Mouse (Mus musculus) hindbrain, postnatal 0 days (tissue): ENCODE data around the gene Mkln1. TPM values are rescaled to one million over a fixed set of nuclear protein-coding genes. Genes with fewer than 3 reads are reported as not detected.

Experiments used
- ATAC-seq: fragments of 200-750 bp; cut with Nextera tagmentation; 2 replicates; pipeline ENCODE4 v1.8.0; 2017; ENCODE audit warnings: mild to moderate bottlenecking, moderate TSS enrichment, moderate library complexity
- DNase-seq: peaks from one replicate; pipeline ENCODE4 v3.0.0-alpha.2; 2015; ENCODE audit warnings: low spot score
- H3K27ac ChIP-seq: fragments of 300-500 bp; sonication (generic); 2 replicates; pipeline ENCODE4 v1.5.1; 2014; ENCODE audit warnings: mild to moderate bottlenecking
- H3K27me3 ChIP-seq: fragments of 300-500 bp; sonication (generic); 2 replicates; pipeline ENCODE4 v1.6.1; 2014; ENCODE audit warnings: low read length, mixed read lengths; ENCODE audit not compliant: insufficient read depth
- H3K36me3 ChIP-seq: fragments of 300-500 bp; sonication (generic); 2 replicates; pipeline ENCODE4 v1.6.1; 2014; ENCODE audit warnings: low read length, mixed read lengths; ENCODE audit not compliant: insufficient read depth
- H3K4me1 ChIP-seq: fragments of 300-500 bp; sonication (generic); 2 replicates; pipeline ENCODE4 v1.6.1; 2014; ENCODE audit warnings: antibody characterized with exemption, low read length, mixed read lengths; ENCODE audit not compliant: insufficient read depth
- H3K4me2 ChIP-seq: fragments of 300-500 bp; sonication (generic); 2 replicates; pipeline ENCODE4 v1.6.1; 2014; ENCODE audit warnings: low read depth, mild to moderate bottlenecking, low read length, moderate library complexity, mixed read lengths
- H3K4me3 ChIP-seq: fragments of 300-500 bp; sonication (generic); 2 replicates; pipeline ENCODE4 v1.5.1; 2014; ENCODE audit warnings: low read length
- H3K9ac ChIP-seq: fragments of 300-500 bp; sonication (generic); replicated peaks from 2 replicates; pipeline ENCODE4 v1.6.1; 2014; ENCODE audit warnings: mild to moderate bottlenecking, low read length, moderate library complexity, mixed read lengths
- H3K9me3 ChIP-seq: fragments of 300-500 bp; sonication (generic); 2 replicates; pipeline ENCODE4 v1.6.1; 2016; ENCODE audit warnings: low read length, mixed read lengths
- CTCF ChIP-seq: IDR thresholded peaks from 2 replicates; pipeline ENCODE4 v1.5.1; 2016; ENCODE audit warnings: antibody characterized with exemption, control low read depth, low read depth
- WGBS: fragments of 180-500 bp; shearing (Covaris S2); extraction: QIAGEN DNeasy Blood & Tissue Kit; methylation state at CpG from one replicate; pipeline ENCODE4 v1.1.7; 2014; 5-methylcytosine and 5-hydroxymethylcytosine counted together
- polyA plus RNA-seq: library from polyadenylated mRNA; unstranded; fragments of >200 nt; fragmentation: Nextera tagmentation; extraction: Ambion mirVana; gene quantifications from 2 replicates; pipeline ENCODE4 v1.2.1, GENCODE M21; 2015
- total RNA-seq: library from RNA; depleted of rRNA; stranded (reverse); fragments of >200 nt; gene quantifications from 2 replicates; pipeline ENCODE4 v1.2.3, GENCODE M21; 2014

The Mkln1 gene
- total and polyA plus RNA-seq, 2 experiments from 2014 or later = 53.4 to 88.3 TPM

GRCm38 (mm10) chr6:31414303-31414702 is 15.8 kb downstream of the Mkln1 start:
- Histone ChIP-seq H3K4me2 (no peak overlapping the region), H3K27ac (no peak overlapping the region), H3K27me3 (no peaks in the 10 kb centered on the region), H3K4me3 (no peak overlapping the region), H3K9me3 (no peaks in the 10 kb centered on the region), H3K4me1 (0 out of 2 replicates have a peak, but pooled peaks cover 4% of the 10 kb centered on the region), H3K36me3 (no peaks in the 10 kb centered on the region), H3K9ac (no peak overlapping the region)
- no peak for DNase-seq
- 24% methylated on average over 1 of the region's 1 CpGs for WGBS
- no peak for ATAC-seq
- TF ChIP-seq CTCF = no peak

GRCm38 (mm10) chr6:31425428-31425827 is 26.9 kb downstream of the Mkln1 start:
- H3K9me3 ChIP-seq = no peaks in the 10 kb centered on the region
- no peaks in the 10 kb centered on the region for H3K27me3 ChIP-seq
- H3K36me3 ChIP-seq = no peaks in the 10 kb centered on the region
- no peaks in the 10 kb centered on the region for H3K4me1 ChIP-seq
- ATAC-seq = no peak
- no peak overlapping the region for H3K4me3 ChIP-seq
- 95% methylated on average over 3 of the region's 3 CpGs for WGBS
- no peak overlapping the region for H3K9ac ChIP-seq
- TF ChIP-seq CTCF = no peak
- H3K27ac ChIP-seq = no peak overlapping the region
- no peak for DNase-seq
- no peak overlapping the region for H3K4me2 ChIP-seq

GRCm38 (mm10) chr6:31437264-31437663 is 38.7 kb downstream of the Mkln1 start:
- no peak for ATAC-seq
- no peak for DNase-seq
- Histone ChIP-seq H3K9ac (no peak overlapping the region), H3K4me3 (no peak overlapping the region), H3K27ac (no peak overlapping the region), H3K27me3 (no peaks in the 10 kb centered on the region), H3K4me2 (no peak overlapping the region), H3K9me3 (no peaks in the 10 kb centered on the region), H3K4me1 (no peaks in the 10 kb centered on the region), H3K36me3 (peaks cover 12% of the 10 kb centered on the region)
- no peak for TF ChIP-seq CTCF
- 89% methylated on average over 2 of the region's 2 CpGs for WGBS

GRCm38 (mm10) chr6:31445258-31445657 is 46.7 kb downstream of the Mkln1 start:
- Histone ChIP-seq H3K27me3 (no peaks in the 10 kb centered on the region), H3K27ac (no peak overlapping the region), H3K4me2 (no peak overlapping the region), H3K9ac (no peak overlapping the region), H3K4me1 (no peaks in the 10 kb centered on the region), H3K36me3 (no peaks in the 10 kb centered on the region), H3K9me3 (no peaks in the 10 kb centered on the region), H3K4me3 (no peak overlapping the region)
- no peak for ATAC-seq
- no peak for TF ChIP-seq CTCF
- DNase-seq = no peak
- WGBS = 84% methylated on average over 1 of the region's 1 CpGs

- Histone ChIP-seq H3K9ac (no peak overlapping the region), H3K27ac (no peak overlapping the region), H3K4me2 (no peak overlapping the region), H3K4me1 (no peaks in the 10 kb centered on the region), H3K27me3 (no peaks in the 10 kb centered on the region), H3K4me3 (no peak overlapping the region), H3K36me3 (peaks cover 4% of the 10 kb centered on the region; the same call in 1 of the 2 replicates), H3K9me3 (no peaks in the 10 kb centered on the region)
- DNase-seq = peak; percentile 84
- ATAC-seq = peak; percentile 79
- peak; percentile 76 for TF ChIP-seq CTCF
Measured at GRCm38 (mm10) chr6:31453735-31454134, 55.2 kb downstream of the Mkln1 start.

GRCm38 (mm10) chr6:31455376-31455775 is 56.8 kb downstream of the Mkln1 start:
- ATAC-seq = 0 out of 2 replicates have a peak, but pooled peaks have one; percentile 24
- Histone ChIP-seq H3K36me3 (peaks cover 4% of the 10 kb centered on the region; the same call in 1 of the 2 replicates), H3K4me1 (no peaks in the 10 kb centered on the region), H3K9ac (no peak overlapping the region), H3K27ac (no peak overlapping the region), H3K4me3 (no peak overlapping the region), H3K27me3 (no peaks in the 10 kb centered on the region), H3K9me3 (no peaks in the 10 kb centered on the region), H3K4me2 (no peak overlapping the region)
- DNase-seq = peak; percentile 51
- 62% methylated on average over 2 of the region's 2 CpGs for WGBS
- TF ChIP-seq CTCF = no peak

- Histone ChIP-seq H3K27me3 (no peaks in the 10 kb centered on the region), H3K27ac (no peak overlapping the region), H3K9me3 (no peaks in the 10 kb centered on the region), H3K9ac (no peak overlapping the region), H3K4me2 (no peak overlapping the region), H3K36me3 (no peaks in the 10 kb centered on the region), H3K4me1 (no peaks in the 10 kb centered on the region), H3K4me3 (no peak overlapping the region)
- 89% methylated on average over 1 of the region's 1 CpGs for WGBS
- TF ChIP-seq CTCF = no peak
- ATAC-seq (no peak), DNase-seq (no peak)
Measured at GRCm38 (mm10) chr6:31456988-31457387, 58.5 kb downstream of the Mkln1 start.
